Mouse (Mus musculus) adipocyte (in vitro differentiated cells): ENCODE data around the gene Gm3854.
A peak's percentile ranks its signal among the peaks of the same experiment; 100 is the strongest.

ENCODE experiments used
- DNase-seq: peaks from one replicate; pipeline ENCODE4 v3.0.0-alpha.2; 2016; ENCODE audit warnings: low spot score

Gm3854 gene

DNA sequence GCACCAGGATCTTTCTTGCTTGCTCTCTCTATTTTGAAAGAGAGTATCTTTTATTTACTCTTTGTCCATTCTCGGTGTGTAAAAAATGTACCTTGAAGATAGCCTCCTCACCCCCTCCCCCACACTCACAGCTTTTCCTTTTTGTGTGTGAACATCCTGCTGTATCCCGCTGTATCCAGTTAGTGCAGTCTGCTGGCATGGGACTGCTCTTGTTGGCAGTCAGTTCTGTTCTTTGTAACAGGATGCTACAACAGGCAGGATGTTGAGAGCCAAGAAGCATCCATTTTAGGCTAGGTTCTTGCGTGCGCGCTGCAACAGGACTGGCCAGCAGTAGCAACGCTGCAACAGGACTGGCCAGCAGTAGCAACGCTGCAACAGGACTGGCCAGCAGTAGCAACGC, 43.4 kb downstream of the Gm3854 start:
- DNase-seq = peak; percentile 12

DNA sequence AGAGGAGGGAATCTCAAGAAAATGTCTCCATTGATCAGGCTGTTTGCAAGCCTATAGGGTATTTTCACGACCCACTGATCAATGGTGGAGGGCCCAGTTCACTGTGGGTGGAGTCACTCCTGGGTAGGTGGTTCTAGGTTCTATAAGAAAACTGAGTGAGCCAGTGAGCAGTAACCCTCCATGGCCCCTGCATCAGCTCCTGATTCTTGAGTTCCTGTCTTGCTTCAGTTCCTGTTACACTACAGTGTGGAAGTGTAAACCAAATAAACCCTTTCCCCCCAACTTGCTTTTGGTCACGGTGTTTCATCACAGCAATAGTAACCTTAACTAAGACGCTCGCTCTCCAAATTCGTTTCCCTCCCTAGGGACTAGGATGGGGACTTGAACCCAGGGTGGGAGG, 45.4 kb downstream of the Gm3854 start:
- DNase-seq = no peak

DNA sequence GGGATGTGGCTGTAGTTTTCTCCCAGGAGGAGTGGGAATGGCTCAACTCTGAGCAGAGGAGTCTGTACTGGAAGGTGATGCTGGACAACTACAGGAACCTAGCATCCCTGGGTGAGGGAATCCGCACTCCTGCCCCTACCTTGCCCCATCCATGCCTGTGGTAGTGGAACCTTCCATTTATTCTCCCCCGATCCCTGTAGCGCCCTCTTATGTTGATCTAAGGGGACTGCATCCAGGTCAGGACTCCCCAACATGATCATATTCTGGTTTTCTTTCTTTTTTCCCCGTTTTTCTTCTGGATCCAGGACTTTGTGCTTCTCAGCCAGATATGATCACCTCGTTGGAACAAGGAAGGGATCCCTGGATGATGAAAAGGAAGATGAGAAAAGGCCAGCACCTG, 45.9 kb downstream of the Gm3854 start:
- DNase-seq = no peak

DNA sequence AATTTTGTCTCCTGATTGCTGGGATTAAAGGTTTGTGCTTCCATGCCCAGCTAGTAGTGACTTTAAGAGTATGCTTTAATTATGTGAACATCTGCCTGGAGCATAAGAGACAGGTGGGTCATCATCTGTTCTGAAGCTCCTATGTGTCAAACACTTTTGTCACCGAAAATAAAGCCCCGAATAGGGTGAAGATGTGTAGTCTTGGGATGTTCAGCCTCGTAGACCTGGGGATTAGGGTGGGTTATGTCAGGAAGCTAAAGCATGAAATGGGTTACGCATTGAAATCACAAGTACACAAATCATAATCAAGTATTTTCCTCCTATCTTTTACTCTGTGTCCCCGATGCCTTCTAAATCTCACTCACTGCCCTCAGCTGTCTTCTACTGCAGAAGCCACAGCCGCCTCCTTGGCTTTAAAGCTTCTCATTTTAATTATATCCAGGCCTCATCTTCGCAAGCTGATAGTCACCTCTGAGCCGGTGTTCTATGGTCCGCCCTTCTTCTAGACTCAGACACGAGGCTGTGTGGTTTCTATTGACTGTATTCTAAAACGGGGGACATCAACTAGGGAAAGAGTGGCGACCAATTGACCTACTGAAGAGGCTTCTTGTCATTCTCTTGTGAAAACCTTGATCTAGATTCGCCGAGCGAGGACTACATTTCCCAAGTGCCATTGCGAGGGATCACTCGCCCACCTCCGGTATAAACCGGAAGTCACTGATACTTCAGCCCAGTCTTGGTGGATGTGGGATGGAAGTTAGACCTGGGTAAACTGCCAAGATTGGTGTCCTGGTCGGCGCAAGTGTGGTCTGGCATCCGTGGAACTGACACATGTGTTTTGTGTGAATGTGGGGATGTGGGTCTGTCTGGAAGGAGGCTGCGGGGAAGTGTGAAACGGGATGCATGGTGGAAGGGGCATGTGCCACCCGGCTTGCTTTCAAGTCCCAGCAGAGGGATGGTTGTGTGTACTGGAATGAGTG, 54.7 kb downstream of the Gm3854 start, which contains the start of gene Smim17:
Gene Smim17, plus strand, starts transcription at position 720 of the 980 bp plus-strand sequence.
- DNase-seq = peak; percentile 23
